Mouse (Mus musculus) erythroblast, embryonic 14.5 days (primary cell): Measurements from ENCODE around the gene Gm8947. TPM values are rescaled to one million over a fixed set of nuclear protein-coding genes. Genes with fewer than 3 reads are reported as not detected.

Experiments used
- H3K27me3 ChIP-seq: 2 replicates; pipeline ENCODE4 v1.6.1; 2012; ENCODE audit warnings: inconsistent platforms; ENCODE audit not compliant: control insufficient read depth
- H3K36me3 ChIP-seq: 2 replicates; pipeline ENCODE4 v1.6.1; 2012; ENCODE audit warnings: mild to moderate bottlenecking, inconsistent platforms; ENCODE audit not compliant: control insufficient read depth
- H3K4me1 ChIP-seq: 2 replicates; pipeline ENCODE4 v1.6.1; 2012; ENCODE audit warnings: inconsistent platforms; ENCODE audit not compliant: control insufficient read depth
- H3K4me3 ChIP-seq: replicated peaks from 2 replicates; pipeline ENCODE3; 2012; ENCODE audit warnings: moderate library complexity, mild to moderate bottlenecking, inconsistent platforms
- H3K9me3 ChIP-seq: 2 replicates; pipeline ENCODE4 v1.6.1; 2012; ENCODE audit warnings: low read length, inconsistent platforms, mixed read lengths; ENCODE audit not compliant: control insufficient read depth
- GATA1 ChIP-seq: IDR thresholded peaks from 2 replicates; pipeline ENCODE4 v1.6.1; 2012; ENCODE audit warnings: low read length, inconsistent platforms, mixed read lengths
- TAL1 ChIP-seq: IDR thresholded peaks from 3 replicates; pipeline ENCODE4 v1.6.1; 2012; ENCODE audit warnings: low read length, inconsistent platforms, mixed read lengths
- polyA plus RNA-seq: library from polyadenylated mRNA; stranded (reverse); fragments of >175 nt; gene quantifications from 2 replicates; pipeline ENCODE4 v1.2.3, GENCODE M21; 2012

Gm8947 gene
- polyA plus RNA-seq, 1 experiment: not detected

DNA sequence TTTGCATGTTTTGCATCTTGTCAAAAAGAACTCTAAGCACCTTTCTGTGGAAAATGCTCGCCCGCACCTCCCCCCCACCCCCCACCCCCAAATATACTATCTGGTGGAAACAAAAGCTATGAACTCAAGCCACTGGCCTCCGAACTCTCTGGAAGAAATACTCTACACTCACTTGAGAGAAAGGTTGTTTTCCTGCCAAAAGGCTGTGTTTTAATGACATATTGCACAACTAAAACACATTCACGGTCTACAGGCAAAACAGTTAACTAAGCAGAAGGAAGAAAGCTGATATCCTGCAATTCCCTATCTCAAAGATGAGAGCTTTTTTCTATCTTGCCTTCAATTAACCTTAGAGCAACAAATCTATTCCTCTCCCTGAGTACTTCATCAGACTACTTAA lies 51.2 kb downstream of the Gm8947 start:
- H3K36me3 ChIP-seq: no peaks in the 10 kb centered on the region
- H3K4me3 ChIP-seq: no peak overlapping the region
- H3K4me1 ChIP-seq: peaks cover 9% of the 10 kb centered on the region
- H3K27me3 ChIP-seq: no peaks in the 10 kb centered on the region
- H3K9me3 ChIP-seq: no peaks in the 10 kb centered on the region
- TF ChIP-seq GATA1: no peak
- TF ChIP-seq TAL1: no peak

Other genes with a start within 250 kb of the Gm8947 start
- not detected in 2 replicates for gene Hmcn1, start 198.9 kb upstream of the Gm8947 start, polyA plus RNA-seq
- 0.04 TPM in 1 of 2 replicates, not detected in the other for gene Gm47985, start 9.8 kb upstream of the Gm8947 start, polyA plus RNA-seq
- gene Gm47995, start 6.1 kb downstream of the Gm8947 start, polyA plus RNA-seq: not detected in 2 replicates
- 0.24 and 0.46 TPM in 2 replicates for gene 3110040M04Rik, start 11.7 kb downstream of the Gm8947 start, polyA plus RNA-seq
- not detected in 2 replicates for gene Gm47996, start 17.8 kb downstream of the Gm8947 start, polyA plus RNA-seq
- gene Ivns1abp, start 152.1 kb downstream of the Gm8947 start, polyA plus RNA-seq: 0.72 and 1.1 TPM in 2 replicates
- gene Swt1, start 236.1 kb downstream of the Gm8947 start, polyA plus RNA-seq: 0.22 and 0.31 TPM in 2 replicates
- gene Trmt1l, start 236.2 kb downstream of the Gm8947 start, polyA plus RNA-seq: 0.38 and 0.61 TPM in 2 replicates